Mouse (Mus musculus): ENCODE results near the gene Dnmbp. TPM values are rescaled to one million over a fixed set of nuclear protein-coding genes. Genes with fewer than 3 reads are reported as not detected.
A peak's percentile ranks its signal among the peaks of the same experiment; 100 is the strongest.

Gene Dnmbp
- total and polyA plus RNA-seq, 3 experiments, result 5.4 to 9.4 TPM; not detected in 1

DNA sequence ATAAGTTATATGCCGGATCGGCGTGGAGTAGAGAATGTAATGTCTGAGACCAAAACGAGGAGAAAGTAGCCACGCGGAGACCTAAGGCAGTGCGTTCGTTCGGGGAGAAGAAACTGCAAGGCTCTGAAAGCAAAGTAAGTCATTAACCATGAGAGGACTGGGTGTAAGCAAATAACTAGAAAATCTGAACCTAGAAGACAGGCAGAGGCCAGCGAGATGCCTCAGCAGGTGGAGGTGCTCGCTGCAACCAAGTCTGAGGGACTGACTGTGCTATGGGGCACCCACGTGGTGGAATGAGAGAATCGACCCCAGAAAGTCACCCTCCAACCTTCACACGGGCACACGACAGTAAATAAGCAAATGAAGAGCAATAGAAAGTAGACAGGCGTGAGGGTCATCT, 3.1 kb upstream of the Dnmbp start:
- no peak for TF ChIP-seq CHD1 (IDR thresholded peaks at IDR 0.05; ENCODE audit: low read depth, low read length)
- no peak for TF ChIP-seq MEF2A (IDR thresholded peaks at IDR 0.05; ENCODE audit: extremely low read depth, insufficient replicate concordance, low read depth, low read length, poor library complexity, severe bottlenecking)
- no peak for TF ChIP-seq ZMIZ1 (IDR thresholded peaks at IDR 0.05; ENCODE audit: low read depth, low read length)
- TF ChIP-seq SIN3A (IDR thresholded peaks at IDR 0.05; ENCODE audit: low read length), result no peak
- no peak for TF ChIP-seq RCOR1 (IDR thresholded peaks at IDR 0.05; ENCODE audit: low read depth, low read length)
- TF ChIP-seq POLR2AphosphoS2 (IDR thresholded peaks at IDR 0.05; ENCODE audit: low read length), result no peak
- TF ChIP-seq CTCF (IDR thresholded peaks at IDR 0.05 in 2 of 3, conservative IDR thresholded peaks at IDR 0.05 in 1 of 3; ENCODE audit: control insufficient read depth in 1 of 3, insufficient read depth in 1 of 3, low read depth in 2 of 3, low read length in 3 of 3, poor library complexity in 1 of 3, severe bottlenecking in 1 of 3), result no peak
- no peaks in the 10 kb centered on the region for H3K9me3 ChIP-seq (replicated peaks; ENCODE audit: insufficient read depth, low read length)
- DNase-seq (ENCODE audit: low read depth, low spot score), result no peak

DNA sequence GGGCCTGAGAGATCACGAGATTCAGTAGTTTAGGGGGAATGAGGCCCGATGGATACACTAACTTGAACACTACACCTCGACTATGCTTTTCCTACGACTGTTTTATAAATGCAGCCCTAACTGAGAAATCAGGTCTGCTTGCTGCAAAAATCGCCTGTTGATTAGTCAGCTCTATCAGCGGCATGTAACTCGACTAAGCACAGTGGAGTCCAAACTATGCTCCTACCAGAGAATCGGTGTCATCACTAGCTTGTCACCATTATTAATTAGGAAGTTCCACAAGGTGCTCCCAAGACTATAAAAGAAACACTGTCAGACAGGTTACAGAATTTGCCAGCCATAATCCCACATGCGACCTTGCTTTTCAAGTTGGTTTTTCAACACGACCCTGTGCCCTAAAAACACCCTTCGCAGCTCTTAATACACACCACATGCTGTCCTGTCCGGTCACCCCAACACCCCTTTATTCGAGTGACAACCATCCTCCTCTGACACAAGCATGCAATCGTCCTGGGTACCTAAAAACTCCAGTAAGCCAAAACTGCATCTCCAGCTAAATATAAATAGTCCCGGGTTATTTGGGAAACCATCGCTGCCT, 721 bp downstream of the Dnmbp start:
- TF ChIP-seq MAX (IDR thresholded peaks at IDR 0.05; ENCODE audit: low read length), result peak; percentile 44; the same call in 1 of the 2 replicates
- TF ChIP-seq SIN3A (IDR thresholded peaks at IDR 0.05; ENCODE audit: low read length), result peak; percentile 52
- TF ChIP-seq JUND (IDR thresholded peaks at IDR 0.05; ENCODE audit: low read depth, low read length), result no peak
- TF ChIP-seq TCF12 (IDR thresholded peaks at IDR 0.05; ENCODE audit: low read depth, low read length), result no peak
- no peak for TF ChIP-seq HCFC1 (IDR thresholded peaks at IDR 0.05; ENCODE audit: low read depth, low read length)
- TF ChIP-seq GATA1 (IDR thresholded peaks at IDR 0.05; ENCODE audit: low read depth, low read length), result no peak
- peak; percentile 52; the same call in 1 of the 2 replicates for TF ChIP-seq MXI1 (IDR thresholded peaks at IDR 0.05; ENCODE audit: low read depth, low read length)
- no peak for TF ChIP-seq ETS1 (IDR thresholded peaks at IDR 0.05; ENCODE audit: low read depth, low read length)
- peak overlapping the region; percentile 79 for H3K9ac ChIP-seq (ENCODE audit: control insufficient read depth, low read depth, low read length, poor library complexity, severe bottlenecking)
- H3K4me3 ChIP-seq (ENCODE audit: control insufficient read depth in 1 of 2, insufficient read depth in 1 of 2, low read depth in 2 of 2, low read length in 2 of 2), result peak overlapping the region; percentile 78 to 87
- H3K27me3 ChIP-seq (ENCODE audit: control insufficient read depth in 1 of 2, insufficient read depth in 2 of 2, low read length in 2 of 2), result no peaks in the 10 kb centered on the region
- no peaks in the 10 kb centered on the region; the same call in 1 of the 2 replicates for H3K79me2 ChIP-seq (ENCODE audit: control insufficient read depth, insufficient read depth, low read length, poor library complexity)
- H3K9me3 ChIP-seq (replicated peaks; ENCODE audit: insufficient read depth, low read length), result no peaks in the 10 kb centered on the region
- peak; percentile 59 for DNase-seq (ENCODE audit: low read depth, low spot score)
- peaks cover 3 to 14% of the 10 kb centered on the region in 2 experiments; a peak in 3 of 4 replicates for H3K4me1 ChIP-seq (ENCODE audit: control insufficient read depth in 1 of 2, insufficient read depth in 2 of 2, low read length in 2 of 2)
- no peak overlapping the region for H3K27ac ChIP-seq (ENCODE audit: control insufficient read depth, low read depth, low read length)
- H3K36me3 ChIP-seq (ENCODE audit: control insufficient read depth in 1 of 2, insufficient read depth in 2 of 2, low read length in 2 of 2), result peaks cover 0 to 8% of the 10 kb centered on the region in 2 experiments; a peak in 2 of 4 replicates

More for the DNA sequence above, 3.1 kb upstream of the Dnmbp start:
- Histone ChIP-seq H3K27me3 (ENCODE audit: control insufficient read depth in 1 of 2, insufficient read depth in 2 of 2, low read length in 2 of 2) (peaks cover 0 to 7% of the 10 kb centered on the region in 2 experiments; a peak in 3 of 4 replicates), H3K36me3 (ENCODE audit: control insufficient read depth in 1 of 2, insufficient read depth in 2 of 2, low read length in 2 of 2) (peaks cover 0 to 5% of the 10 kb centered on the region in 2 experiments; a peak in 1 of 4 replicates), H3K27ac (ENCODE audit: control insufficient read depth, low read depth, low read length) (no peak overlapping the region), H3K9ac (ENCODE audit: control insufficient read depth, low read depth, low read length, poor library complexity, severe bottlenecking) (no peak overlapping the region), H3K4me1 (ENCODE audit: control insufficient read depth in 1 of 2, insufficient read depth in 2 of 2, low read length in 2 of 2) (peaks cover 3 to 7% of the 10 kb centered on the region in 2 experiments; a peak in 3 of 4 replicates), H3K4me3 (ENCODE audit: control insufficient read depth in 1 of 2, insufficient read depth in 1 of 2, low read depth in 2 of 2, low read length in 2 of 2) (no peak overlapping the region), H3K79me2 (ENCODE audit: control insufficient read depth, insufficient read depth, low read length, poor library complexity) (no peaks in the 10 kb centered on the region; the same call in 1 of the 2 replicates)

Measured in MEL (cell line).